Mouse (Mus musculus) cortical plate, adult 2 months (tissue): ENCODE results near the gene Dstyk. TPM values are rescaled to one million over a fixed set of nuclear protein-coding genes. Genes with fewer than 3 reads are reported as not detected.
"Not testable (repeated sequence)": the region's sequence is repeated elsewhere in the genome, so short reads cannot be mapped to it uniquely, and the experiment has no call there.

Experiments
- H3K27ac ChIP-seq: fragments of 200-500 bp; 2 replicates; pipeline ENCODE4 v1.5.1; 2012; ENCODE audit warnings: low read length, control low read depth, inconsistent platforms; ENCODE audit not compliant: insufficient read depth
- H3K4me1 ChIP-seq: fragments of 200-500 bp; 2 replicates; pipeline ENCODE4 v1.6.1; 2011; ENCODE audit warnings: low read length; ENCODE audit not compliant: control insufficient read depth, insufficient read depth
- H3K4me3 ChIP-seq: fragments of 200-500 bp; 2 replicates; pipeline ENCODE4 v1.5.1; 2011; ENCODE audit warnings: mild to moderate bottlenecking, low read length, control low read depth; ENCODE audit not compliant: insufficient read depth
- CTCF ChIP-seq: fragments of 200-500 bp; IDR thresholded peaks from 2 replicates; pipeline ENCODE4 v1.5.1; 2011; ENCODE audit warnings: mild to moderate bottlenecking, control low read depth, low read length; ENCODE audit not compliant: insufficient read depth; ENCODE audit errors: extremely low read depth
- POLR2A ChIP-seq: fragments of 200-500 bp; IDR thresholded peaks from 2 replicates; pipeline ENCODE4 v1.6.1; 2011; ENCODE audit warnings: mild to moderate bottlenecking, low read length, control low read depth; ENCODE audit not compliant: insufficient read depth; ENCODE audit errors: extremely low read depth
- polyA plus RNA-seq: library from polyadenylated mRNA; depleted of rRNA; stranded (reverse); fragments of >200 nt; gene quantifications from 2 replicates; pipeline ENCODE4 v1.2.3, GENCODE M21; 2012

Gene Dstyk
- polyA plus RNA-seq, 1 experiment, result 24.0 TPM

- TF ChIP-seq POLR2A (no peak), CTCF (no peak)
- Histone ChIP-seq H3K27ac (no peak overlapping the region), H3K4me3 (no peak overlapping the region), H3K4me1 (peaks cover 9% of the 10 kb centered on the region)
Measured at GRCm38 (mm10) chr1:132434032-132434431, 16.7 kb downstream of the Dstyk start.

- TF ChIP-seq POLR2A, result no peak
- Histone ChIP-seq H3K4me3 (no peak overlapping the region), H3K4me1 (peaks cover 9% of the 10 kb centered on the region), H3K27ac (no peak overlapping the region)
Measured at GRCm38 (mm10) chr1:132436320-132436958, 19.1 kb downstream of the Dstyk start.

- Histone ChIP-seq H3K4me3 (no peak overlapping the region), H3K4me1 (peaks cover 5% of the 10 kb centered on the region), H3K27ac (no peak overlapping the region)
- no peak for TF ChIP-seq POLR2A
- no peak for TF ChIP-seq CTCF
Measured at GRCm38 (mm10) chr1:132436960-132437359, 19.6 kb downstream of the Dstyk start.

- Histone ChIP-seq H3K4me1 (peaks cover 3% of the 10 kb centered on the region; the same call in 1 of the 2 replicates), H3K4me3 (no peak overlapping the region), H3K27ac (no peak overlapping the region)
- TF ChIP-seq CTCF (no peak), POLR2A (no peak)
Measured at GRCm38 (mm10) chr1:132437389-132437788, 20.0 kb downstream of the Dstyk start.

- H3K4me3 ChIP-seq, result no peak overlapping the region
- no peak overlapping the region for H3K27ac ChIP-seq
- TF ChIP-seq POLR2A, result no peak
- TF ChIP-seq CTCF, result no peak
- peaks cover 3% of the 10 kb centered on the region; the same call in 1 of the 2 replicates for H3K4me1 ChIP-seq
Measured at GRCm38 (mm10) chr1:132440896-132441435, 23.6 kb downstream of the Dstyk start.

GRCm38 (mm10) chr1:132449742-132450141 lies 32.4 kb downstream of the Dstyk start:
- H3K4me1 ChIP-seq, result no peaks in the 10 kb centered on the region
- no peak overlapping the region for H3K4me3 ChIP-seq
- no peak for TF ChIP-seq CTCF
- no peak for TF ChIP-seq POLR2A
- H3K27ac ChIP-seq, result no peak overlapping the region

- Histone ChIP-seq H3K4me3 (no peak overlapping the region), H3K27ac (no peak overlapping the region), H3K4me1 (no peaks in the 10 kb centered on the region)
- TF ChIP-seq CTCF (no peak), POLR2A (no peak)
Measured at GRCm38 (mm10) chr1:132464651-132465050, 47.3 kb downstream of the Dstyk start.

GRCm38 (mm10) chr1:132468926-132469325 lies 51.6 kb downstream of the Dstyk start:
- no peak for TF ChIP-seq POLR2A
- no peak for TF ChIP-seq CTCF
- no peak overlapping the region for H3K4me3 ChIP-seq
- H3K27ac ChIP-seq, result no peak overlapping the region
- H3K4me1 ChIP-seq, result no peaks in the 10 kb centered on the region

GRCm38 (mm10) chr1:132469519-132469918 lies 52.2 kb downstream of the Dstyk start:
- Histone ChIP-seq H3K4me1 (no peaks in the 10 kb centered on the region), H3K27ac (no peak overlapping the region), H3K4me3 (no peak overlapping the region)
- TF ChIP-seq POLR2A (no peak), CTCF (no peak)

GRCm38 (mm10) chr1:132470031-132470430 lies 52.7 kb downstream of the Dstyk start:
- H3K4me1 ChIP-seq, H3K4me3 ChIP-seq, H3K27ac ChIP-seq: not testable (repeated sequence)
